Mouse (Mus musculus) urinary bladder, adult 18-20 months (tissue): Measurements from ENCODE around the gene Npm3.
A peak's percentile ranks its signal among the peaks of the same experiment; 100 is the strongest.

Source experiments
- DNase-seq, 2 experiments: peaks; one replicate each; pipeline ENCODE4 v3.0.0; 2022; ENCODE audit warnings: low spot score in 2 of 2, mixed read lengths in 2 of 2

Gene Npm3

DNA sequence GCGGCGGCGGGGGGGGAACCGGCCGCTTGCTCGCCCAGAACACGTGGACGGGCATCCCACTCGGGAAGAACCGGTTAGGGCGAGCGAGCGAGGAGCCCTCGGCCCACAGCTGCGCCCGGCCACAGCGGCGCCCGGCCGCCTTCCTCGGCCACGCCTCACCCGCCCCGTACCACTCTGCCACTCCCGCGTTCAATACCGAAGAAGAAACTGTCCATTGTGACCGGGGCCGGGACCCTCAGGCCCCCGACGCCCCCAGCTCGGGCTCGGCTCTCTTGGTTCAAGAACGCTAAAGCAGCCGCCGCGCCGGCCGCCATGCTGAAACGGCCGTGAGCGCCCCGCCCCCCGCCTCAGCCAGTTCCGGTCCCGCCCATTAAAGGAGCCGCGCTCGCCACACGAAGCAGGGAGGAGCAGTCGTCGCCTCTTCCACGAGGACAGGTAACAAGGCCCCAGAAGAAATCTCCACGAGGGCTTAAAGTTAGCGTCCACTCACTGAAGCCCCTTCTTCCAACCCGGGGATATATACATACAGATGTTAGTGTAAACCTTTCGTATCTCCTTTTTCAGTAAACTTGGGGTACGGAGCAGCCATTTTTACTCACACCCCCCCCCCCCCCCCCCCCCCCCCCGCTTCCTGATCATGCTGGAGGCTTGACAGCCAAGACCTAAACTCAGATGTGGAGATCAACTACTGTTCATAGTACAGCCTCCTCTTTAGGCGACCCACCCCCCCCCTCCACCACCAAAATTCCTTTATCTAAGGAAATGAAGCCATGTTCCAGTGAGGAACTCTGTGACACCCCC lies at the start of gene Npm3:
TSS of gene Npm3 (minus strand) at position 349 of the 801 bp plus-strand sequence.
- DNase-seq = peak; percentile 73 to 86

DNA sequence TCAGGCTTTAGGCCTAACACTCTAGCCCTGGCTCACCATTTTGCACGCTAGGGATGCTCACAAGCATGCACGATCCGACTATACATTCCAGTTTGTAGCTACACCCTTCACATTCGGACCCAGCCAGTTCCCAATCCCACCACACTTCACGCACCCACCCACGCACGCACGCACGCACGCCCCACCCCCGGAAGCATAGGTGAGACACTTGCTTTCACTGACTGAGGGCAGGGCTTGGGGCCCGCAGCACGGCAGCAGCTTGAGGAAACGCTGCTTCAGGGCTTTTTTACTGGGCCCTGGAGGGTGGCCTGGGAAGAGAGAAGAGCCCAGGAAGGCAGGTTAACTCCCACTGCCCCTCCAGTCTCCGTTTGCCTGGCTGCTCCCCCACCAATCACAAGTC lies 47.5 kb upstream of the Npm3 start:
- no peak for DNase-seq

DNA sequence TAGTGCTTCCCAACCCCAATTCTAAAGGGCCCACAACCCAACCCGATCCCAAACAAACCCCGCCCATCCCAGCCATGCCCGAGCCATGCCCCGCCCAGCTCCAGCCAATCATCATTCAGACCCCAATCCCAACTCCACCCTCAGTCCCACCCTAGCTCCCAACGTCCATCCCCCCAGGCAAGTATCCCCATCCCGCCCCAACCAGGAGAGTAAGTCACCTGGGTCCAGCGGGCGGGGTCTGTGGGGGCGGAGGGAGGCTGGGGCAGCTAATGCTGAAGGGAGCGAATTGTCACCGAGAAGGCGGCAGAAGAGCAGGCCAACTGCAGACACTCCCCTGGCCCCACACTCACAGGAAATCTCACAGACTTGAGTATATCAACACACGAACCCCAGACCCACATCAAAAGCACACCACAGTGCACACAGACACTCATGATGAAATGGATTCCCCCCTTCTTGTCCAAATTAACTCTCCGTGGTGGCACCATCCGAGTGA lies 46.7 kb upstream of the Npm3 start:
- no peak for DNase-seq

DNA sequence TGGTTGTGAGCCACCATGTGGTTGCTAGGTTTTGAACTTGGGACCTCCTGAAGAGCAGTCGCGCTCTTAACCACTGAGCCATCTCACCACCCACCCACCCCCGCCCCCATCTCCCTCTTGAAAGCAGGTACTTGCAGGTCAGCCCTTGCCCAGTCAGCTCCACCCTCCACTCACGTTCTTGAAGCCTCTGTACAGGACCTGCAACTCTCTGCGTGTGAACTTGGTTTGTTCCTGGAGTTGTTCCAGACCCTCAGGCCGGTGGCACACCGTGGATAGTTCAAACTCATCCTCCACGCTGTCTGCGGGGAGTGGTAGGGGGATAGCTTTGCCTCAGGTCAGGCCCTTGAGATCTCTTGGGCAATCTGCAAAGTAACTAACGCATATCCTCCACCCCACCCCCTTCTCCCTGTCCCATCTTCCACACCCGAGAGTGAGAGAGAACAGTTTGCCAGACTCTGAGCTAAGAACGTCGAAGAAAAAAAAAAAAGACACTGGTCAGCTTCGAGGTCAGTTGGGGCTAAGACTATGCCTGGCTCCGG lies 46.1 kb upstream of the Npm3 start:
- no peak for DNase-seq

DNA sequence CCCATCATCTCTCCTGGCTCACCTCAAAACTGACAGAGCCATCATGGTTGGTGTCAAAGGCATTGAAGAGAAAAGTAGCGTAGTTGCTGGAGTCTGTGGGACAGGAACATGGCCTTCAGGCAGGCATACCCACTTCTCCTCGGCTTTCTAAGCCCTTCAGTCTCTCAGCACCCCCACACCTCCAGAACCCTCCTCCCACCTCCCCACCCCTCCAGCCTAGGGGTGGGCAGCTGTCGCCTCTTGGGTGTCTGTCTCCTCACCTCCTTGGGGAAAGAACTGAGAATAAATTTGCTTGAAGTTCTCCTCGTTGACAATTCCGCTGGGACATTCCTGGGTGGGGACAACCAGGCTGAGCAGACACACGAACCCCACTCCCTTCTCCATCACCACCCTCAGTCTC lies 45.3 kb upstream of the Npm3 start:
- DNase-seq = no peak

DNA sequence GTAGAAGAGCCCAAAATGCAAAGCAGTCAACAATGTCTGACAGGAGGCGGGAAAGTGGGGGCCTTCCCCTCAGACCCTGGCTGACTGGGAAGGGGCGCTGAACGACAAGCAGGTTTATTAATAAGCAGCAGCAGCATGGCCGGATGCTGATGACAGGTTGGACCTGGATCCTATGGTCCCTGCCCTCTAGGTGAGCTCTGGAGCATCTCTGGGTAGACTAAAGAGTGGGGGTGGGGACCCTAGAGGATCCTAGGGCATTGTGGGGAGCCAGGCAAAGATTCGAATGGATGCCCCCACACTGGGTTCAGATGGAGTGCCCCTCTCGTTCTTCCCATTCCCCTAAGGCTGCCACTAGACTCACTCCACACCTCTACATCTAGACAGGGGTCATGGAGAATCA lies 43.0 kb upstream of the Npm3 start:
- no peak for DNase-seq

DNA sequence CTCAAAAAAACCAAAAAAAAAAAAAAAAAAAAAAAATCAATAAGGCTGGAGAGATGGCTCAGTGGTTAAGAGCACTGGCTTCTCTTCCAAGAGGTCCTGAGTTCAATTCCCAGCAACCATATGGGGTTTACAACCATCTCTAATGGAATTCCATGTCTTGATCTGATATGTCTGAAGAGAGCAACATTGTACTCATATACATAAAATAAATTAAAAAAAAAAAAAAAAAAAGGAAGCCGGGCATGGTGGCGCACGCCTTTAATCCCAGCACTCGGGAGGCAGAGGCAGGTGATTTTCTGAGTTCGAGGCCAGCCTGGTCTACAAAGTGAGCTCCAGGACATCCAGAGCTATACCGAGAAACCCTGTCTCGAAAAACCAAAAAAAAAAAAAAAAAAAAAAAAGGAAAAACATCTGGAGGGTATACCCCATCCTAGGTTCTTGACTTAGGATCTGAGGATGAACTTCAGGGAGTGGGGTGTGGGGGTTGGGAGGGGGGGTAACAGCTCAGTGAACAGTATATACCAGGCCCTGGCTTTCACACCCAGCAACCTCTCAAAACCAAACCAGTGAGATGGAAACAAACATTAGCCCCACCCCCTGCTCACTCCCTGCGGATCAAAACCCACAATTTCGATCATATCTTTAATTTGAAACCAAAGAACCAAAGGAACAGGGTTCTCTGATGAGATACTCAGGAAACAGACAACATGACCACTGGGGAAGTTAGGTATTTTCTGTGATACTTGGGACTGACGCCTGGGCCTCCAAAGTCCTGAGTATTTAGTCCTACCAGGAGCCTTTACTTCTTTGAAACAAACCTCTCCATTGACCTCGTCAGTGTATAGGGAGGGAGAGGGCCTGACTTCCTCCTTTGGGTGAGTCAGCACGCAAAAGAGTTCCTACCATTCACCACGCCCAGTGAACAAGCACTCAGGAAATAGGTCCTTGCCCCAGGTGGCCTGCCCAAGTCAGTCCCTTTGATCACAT lies 40.8 kb upstream of the Npm3 start:
- DNase-seq = peak in 1 of 2 experiments; percentile 34

DNA sequence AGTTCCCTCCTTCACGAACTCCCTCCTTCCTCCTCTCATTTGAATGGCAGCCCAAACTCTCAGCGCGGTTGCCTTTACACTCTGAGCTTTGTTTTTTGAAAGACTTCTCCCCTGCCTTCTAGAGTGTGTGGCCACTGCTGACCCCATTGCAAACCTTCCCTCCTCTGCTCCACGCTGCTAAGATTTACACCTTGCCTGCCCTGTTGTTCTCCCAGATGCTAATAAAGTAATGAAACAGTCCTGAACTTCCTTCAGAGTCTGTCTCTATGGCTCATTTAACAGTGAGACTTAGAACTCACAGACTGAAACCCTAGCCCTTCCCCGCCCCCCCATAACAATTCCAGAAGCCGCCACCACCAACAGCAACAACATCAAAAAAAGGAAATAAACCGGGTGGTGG lies 40.0 kb upstream of the Npm3 start:
- DNase-seq = no peak

DNA sequence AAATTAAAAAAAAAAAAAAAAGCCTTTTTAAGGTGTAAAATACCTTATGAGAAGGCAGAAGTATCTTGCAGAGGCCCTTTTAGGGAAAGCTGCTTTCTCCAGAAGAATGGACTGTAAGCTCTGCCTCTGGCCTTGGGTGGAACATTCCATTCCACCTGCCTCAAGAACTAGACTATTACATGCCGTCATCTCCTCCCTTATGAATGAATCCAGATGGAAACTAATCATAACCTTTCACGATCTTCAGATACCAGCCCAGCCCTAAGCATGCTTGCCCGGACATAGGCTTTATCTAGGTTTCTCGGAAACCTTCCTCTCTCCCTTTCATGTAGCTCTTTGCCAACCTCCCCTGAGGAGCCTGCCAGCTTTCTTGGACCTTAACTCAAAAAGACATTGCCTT lies 38.9 kb upstream of the Npm3 start:
- no peak for DNase-seq

DNA sequence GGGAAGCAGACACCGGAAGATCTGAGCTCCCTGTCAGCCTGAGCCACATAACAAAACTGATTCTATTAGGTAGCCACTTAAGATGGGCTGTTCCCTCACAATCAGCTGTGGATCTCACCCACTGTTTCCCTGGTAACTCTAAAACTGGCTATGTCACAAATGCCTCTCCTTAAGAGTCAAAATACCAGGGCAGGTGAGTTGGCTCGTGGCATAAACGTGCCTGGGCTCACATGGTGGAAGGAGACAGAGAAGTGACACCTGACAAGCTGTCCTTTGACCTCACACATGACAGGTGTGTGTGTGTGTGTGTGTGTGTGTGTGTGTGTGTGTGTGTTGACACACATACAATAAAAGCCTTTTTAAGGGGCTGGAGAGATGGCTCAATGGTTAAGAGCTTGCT lies 38.1 kb upstream of the Npm3 start:
- no peak for DNase-seq

DNA sequence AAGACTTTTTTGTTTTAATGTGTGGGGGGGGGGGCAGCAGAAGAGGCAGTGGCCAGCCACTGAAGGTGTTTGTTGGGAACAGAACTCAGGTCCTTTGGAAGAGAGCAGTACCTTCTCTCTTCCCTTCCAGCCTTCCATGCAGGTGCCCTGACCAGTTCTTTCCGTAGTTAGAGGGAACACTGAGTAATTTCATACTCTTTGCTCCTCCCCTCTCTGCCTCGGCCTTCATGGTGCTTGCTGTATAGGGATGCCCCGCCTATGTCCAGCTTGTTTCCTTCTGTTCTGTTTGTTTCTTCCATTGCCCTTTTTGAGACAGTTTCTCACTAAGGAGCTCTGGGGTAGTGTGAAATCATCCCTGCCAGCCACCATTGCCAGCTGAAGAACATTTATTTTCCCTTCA lies 36.1 kb upstream of the Npm3 start:
- no peak for DNase-seq

DNA sequence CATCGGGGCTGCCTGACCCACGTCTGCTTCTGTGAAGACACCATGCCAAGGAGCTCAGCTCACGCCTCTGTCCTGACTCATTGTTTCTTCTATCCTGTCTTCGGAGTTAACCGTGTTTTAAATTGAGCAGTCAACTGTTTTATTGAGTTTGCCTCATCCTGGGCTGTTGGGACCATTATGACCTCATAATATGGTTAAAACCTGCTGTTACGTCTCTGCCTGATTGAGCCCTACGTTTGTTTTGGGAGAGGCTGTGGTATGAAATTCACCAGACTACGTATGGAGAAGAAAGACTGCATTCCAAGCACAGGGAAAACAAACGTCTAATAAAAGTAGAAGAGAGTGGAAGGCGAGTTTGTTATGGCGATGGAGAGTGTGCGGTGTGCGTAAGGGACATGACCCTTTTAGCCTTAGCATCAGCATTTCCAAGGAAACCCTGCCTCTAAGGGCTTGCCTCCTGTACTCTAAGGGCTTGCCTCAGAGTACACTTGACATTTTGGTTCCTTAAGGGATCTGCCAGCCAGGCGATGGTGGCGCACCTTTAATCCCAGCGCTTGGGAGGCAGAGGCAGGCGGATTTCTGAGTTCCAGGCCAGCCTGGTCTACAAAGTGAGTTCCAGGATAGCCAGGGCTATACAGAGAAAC lies 34.7 kb upstream of the Npm3 start:
- no peak for DNase-seq

DNA sequence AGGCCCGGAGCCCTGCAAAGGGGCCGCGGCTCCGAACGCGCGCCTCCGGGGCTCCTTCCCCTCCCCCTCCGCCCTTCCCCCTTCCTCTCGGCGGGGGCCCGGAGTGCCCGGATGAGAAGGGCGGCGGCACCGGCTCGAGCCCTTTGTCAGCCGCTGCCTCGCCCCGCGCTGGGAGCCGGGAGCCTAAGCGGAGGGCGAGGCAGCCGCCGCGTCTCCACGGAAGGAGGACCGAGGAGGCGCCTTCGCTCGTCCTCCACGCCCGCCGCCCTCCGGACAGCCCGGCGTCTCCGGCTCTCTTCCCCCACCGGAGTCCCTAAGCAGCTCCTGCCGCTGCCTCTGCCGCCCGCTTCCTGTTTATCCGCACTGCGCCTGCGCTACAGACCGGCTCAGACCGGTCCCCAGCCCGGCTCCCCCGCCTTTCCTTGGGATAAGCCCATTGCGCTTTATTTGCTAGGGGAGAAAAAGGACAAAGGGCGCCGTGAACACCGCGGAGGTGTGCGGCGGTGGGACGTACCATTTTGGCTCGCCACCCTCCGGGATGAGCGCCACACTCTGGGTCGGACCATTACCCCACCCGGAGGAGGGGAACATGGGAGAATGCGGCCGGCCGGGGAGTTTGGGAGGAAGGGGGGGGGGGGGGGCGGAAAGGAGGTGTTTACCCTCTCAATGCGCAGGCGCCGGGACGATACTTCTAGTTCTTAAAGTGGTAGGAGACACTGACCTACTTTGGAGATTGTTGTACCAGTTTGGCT lies 34.0 kb upstream of the Npm3 start, which contains the start of gene Mgea5:
TSS of gene Mgea5 (minus strand) at position 657 of the 752 bp plus-strand sequence.
- peak; percentile 95 to 98 for DNase-seq

DNA sequence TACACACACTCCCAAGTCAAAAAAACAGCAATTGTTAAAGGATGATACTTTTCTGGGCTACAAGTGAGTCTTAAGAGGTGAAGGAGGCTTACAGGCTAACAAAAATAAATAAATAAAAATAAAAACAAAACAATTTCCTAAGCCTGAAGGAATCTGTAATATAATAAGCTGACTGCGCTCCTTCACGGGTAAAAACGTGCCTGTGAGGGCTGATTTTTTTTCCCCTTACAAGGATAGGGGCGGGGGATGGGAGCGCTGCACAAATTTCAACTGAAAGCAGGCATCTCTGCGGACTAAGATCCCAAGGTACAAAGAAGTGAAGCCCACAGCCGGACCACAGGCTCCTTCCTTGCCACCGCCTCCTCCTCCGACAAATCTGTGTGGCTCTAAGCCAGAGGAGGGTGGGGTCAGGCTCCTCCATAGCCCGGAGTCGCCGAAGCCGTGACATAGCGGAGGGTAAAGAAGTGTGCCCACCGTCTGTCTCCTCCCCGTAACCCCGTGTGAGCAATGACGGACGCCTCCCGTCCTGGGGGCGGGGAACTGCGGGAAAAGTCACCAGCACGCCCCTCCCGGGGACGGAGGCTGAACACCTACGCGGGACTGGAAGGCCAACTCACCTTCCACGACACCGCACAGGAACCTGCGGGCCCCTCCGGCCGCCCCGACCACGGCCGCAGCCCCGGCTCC lies 33.1 kb upstream of the Npm3 start:
- peak; percentile 49 to 70 for DNase-seq

DNA sequence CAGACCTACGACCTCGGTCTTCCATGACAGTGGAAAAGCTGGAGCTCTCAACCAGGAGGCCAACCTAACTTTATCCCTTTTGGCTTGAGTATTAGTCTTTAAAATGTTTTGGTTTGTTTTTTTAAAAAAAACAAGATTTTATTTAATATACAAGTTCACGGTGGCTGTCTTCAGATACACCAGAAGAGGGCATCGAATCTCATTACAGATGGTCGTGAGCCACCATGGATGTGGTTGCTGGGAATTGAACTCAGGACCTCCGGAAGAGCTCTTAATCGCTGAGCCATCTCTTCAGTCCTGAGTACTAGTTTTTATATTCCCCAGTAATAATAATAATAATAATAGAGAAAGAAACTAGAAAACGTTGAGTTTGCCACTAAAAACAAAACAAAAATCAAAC lies 32.3 kb upstream of the Npm3 start:
- DNase-seq = no peak

DNA sequence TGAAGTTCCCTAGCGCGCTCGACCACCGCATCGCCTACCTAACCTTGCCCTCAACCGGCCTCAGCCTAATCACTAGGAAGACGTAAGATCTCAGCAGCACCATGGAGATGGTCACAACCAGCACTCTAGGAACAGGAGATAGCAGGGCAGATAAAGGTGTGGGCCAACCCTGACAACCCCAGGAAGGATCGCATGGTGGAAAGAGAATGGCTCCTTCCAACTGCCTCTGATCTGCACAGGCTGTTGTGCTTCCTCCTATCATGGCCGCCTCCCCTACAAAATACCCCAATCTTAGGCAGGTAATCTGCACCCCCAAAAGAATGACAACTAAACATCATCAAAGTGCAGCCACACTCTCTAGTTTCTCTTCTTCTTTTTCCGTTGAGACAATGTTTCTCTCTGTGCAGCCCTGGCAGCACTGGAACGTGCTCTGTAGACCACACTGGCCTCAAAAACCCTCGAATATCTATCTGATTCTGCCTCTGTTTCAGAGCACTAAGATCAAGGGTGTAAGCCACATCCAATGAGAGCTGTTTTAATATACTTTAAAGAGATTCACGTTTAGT lies 31.0 kb upstream of the Npm3 start:
- DNase-seq = no peak

DNA sequence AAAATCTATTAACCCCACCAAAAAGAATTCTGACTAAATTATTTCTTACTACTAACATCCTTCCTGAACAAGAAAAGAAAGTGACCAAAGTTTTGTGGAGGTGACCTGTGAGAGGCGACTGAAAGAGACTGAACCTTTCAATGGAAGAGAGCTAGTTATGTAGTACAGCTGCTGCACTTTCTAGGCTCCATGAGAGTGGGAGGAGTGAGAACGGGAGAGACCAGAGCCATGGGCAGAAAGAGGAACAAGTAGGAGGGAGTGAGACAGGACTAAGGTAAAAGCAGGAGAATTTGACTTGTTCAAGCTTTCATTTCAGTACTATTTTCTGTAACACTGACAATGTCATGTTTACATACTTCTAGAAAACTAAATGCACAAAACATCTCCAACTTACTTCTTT lies 26.1 kb upstream of the Npm3 start:
- no peak for DNase-seq

DNA sequence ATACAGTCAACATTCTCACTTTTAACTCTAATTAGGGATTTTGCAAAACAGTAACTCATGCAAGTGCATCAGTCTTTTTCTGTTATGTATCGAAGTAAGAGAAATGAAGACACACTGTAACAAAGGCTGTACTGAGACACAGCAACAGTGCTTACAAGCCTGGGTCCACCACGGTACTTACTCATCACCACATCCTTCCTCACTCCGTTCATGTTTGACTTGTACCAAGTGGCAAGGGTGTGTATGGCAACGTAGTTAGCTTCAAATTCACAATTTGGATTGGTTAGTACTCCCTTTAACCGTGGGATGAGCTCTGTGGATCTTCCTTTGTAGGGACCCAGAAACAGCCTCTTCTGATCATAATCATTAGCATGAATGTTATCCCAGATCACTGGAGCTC lies 22.1 kb upstream of the Npm3 start:
- DNase-seq = no peak

DNA sequence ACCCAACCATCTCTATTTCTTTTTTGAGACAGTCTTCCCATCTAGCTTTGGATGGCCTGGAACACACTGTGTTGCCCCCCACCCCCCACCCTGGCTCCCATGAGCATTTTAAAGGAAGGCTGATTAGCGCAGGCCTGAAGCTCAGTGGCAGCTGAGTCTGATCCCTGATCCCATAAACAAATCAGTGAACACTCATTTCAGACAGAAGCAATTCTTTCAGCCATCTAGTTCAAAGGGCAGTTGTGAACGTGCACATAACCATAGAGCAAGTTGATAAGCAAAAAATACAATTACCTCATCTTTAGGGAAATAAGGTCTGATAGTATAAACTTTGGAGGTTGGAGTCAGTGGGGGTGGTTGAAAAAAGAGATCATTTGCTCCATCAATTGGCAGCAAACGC lies 11.4 kb upstream of the Npm3 start:
- DNase-seq = no peak

DNA sequence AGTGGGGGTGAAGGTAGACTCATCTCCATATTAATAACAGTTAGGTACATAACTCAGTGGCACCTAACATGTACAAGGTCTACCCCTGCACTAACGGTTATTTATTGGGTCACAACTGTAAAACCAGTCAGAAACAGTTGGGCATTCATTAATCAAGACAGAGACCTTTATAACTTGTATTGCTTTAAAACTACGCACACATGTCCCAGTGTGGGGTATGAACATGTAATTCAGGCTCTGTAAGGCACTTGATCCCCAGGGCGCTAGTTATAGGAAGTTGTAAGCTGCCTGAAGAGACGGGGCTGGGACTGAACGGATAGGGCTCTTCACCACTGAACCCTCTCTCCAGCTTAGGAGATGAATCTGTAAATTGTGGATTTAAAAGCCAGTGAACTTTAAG lies 9.3 kb upstream of the Npm3 start:
- DNase-seq = no peak
